Mouse (Mus musculus) kidney, adult 9 months (tissue): ENCODE results near the gene Ap1m1.

Source experiments
- DNase-seq: peaks from one replicate; pipeline ENCODE4 v3.0.0; 2022

The Ap1m1 gene

DNA sequence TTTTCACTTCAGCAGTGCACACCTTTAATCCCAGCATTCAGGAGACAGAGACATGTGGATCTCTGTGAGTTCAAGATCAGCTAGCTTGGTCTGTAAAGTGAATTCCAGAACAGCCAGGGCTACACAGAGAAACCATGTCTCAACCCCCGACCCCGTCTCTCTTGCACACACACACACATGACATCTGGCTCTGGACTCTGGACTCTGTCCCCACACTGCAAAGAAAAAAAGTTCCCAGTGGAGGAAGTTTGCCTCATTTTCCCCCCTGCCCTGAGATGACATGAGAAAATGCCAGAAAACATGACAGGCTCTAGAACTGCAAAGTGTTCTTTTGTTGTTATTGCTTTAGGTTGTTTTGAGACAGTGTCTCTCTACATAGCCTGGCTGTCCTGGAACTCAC is 20.0 kb downstream of the Ap1m1 start:
- DNase-seq = no peak

DNA sequence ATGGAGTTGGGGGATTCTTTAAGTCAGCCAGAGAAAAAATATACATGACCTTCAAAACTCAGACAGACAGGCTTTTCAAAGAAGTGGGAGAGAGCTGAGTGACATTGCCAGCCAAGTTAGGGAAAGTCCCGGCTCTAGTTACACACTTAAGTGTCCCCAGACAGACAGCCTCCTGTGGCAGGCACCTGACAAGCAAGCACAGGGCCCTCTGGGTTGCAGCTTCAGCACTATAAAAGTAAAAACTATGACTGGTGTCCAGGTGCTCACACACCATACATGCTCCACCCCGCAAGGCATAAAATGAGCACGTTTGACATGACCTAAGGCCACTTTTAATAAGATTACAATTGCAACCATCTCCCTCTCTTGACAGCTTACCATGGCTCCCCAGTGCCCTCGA is 20.8 kb downstream of the Ap1m1 start:
- no peak for DNase-seq

DNA sequence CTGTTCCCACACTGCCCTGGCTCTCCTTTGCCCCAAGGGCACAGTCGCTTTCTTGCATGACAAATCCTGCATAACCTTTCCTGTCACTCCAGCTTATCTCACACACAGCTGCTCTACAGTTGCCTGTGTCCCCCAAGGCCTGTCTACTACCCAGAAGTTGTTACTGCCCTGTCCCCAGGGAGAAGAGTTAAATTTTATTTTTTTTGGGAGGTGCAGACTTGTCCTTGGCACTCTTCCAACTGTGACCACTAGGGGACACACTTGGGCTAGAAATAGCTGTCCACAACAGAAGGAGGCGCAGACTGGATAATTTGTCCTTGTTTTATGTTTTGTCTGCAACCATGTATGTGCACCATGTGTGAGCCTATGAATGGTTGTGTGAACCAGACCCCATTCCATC is 21.2 kb downstream of the Ap1m1 start:
- DNase-seq = peak; percentile 71

DNA sequence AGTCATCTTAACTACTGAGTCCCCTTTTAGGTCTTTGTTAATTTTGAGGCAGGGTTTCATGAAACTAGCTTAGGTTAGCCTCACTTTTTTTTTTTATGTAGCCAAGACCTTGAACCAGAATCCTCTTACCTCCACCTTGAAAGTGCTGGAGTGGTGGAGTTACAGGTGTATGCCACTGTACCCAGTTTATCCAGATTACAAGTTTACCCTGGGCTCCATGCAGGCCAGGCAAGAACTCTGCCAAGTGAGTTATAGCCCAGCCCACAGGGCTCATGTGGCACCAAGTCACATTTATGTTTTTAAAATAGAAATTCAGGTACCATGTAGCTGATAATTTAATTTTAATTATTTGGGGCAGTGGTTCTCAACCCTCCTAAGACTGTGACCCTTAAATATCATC is 21.6 kb downstream of the Ap1m1 start:
- no peak for DNase-seq

DNA sequence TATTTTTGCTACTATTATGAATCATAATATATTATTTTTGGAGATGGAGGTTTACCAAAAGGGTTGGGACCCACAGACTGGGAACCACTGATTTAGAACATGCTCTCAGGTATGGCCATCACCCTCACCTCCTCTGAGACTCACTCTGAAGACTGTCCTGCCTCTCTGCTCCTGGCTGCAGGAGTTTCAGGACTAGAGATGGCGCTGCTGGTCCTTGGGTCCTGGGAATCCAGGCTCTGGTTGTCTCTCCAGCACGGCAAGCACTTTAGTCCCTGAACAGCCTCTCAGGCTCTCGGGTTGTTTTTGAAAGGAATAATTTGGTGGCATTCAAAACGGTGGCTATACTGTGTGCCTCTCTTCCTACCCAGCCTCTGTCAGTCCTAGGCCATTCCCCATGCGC is 22.1 kb downstream of the Ap1m1 start:
- peak; percentile 31 for DNase-seq

DNA sequence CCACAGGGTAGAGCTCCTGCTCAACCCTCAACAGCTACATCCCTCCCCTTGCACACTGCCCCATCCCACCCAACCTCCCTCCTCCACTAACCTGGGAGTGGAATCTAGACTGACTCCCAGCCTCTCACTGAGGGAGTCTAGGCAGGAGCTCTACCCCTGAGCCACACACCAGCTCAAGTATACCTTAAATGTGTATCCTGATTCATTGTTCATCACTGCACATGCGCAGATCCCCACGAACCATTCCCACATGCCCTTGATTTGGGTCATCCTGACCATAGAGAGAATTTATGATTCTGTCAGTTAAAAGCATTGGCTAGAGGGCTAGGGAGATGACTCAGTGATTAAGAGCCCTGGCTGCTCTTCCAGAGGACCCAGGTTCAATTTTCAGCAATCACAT is 22.9 kb downstream of the Ap1m1 start:
- DNase-seq = no peak

DNA sequence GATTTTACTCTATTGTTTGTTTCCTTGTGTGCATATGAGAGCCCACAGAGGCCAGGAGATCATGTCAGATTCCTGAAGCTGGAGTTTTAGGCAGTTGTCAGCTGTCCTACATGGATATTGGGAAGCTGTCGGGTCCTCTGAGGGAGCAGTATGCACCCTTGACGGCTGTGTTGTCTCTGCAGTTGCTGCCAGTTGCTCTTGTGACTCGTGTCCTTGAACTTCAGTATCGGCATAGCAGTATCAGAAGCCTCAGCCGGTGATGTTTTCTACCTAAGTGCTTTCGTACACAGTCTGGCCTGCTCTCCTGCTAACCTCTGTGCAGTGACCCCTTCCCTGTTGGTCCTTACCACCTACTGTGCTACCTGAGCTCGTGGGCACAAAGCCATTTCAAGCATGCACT is 23.6 kb downstream of the Ap1m1 start:
- DNase-seq = no peak

DNA sequence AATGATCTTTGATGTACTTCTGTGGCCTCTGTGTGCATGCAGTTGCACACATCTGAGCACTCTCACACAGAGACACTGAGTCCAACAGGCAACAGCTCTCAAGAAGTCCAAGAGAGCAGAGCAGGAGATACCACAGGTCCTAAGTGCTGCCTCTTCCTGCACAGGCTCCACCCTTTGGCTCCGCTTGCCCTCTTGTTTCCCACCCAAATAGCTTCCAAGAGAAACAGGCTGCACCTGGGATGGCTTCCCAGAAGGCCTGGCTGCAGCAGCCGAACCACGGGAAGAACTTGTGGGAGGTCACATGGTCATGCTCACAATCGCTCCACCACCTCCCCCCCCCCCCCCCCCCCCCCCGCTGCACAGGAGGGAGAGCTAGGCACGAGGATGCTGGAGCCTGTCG is 25.5 kb downstream of the Ap1m1 start:
- peak; percentile 64 for DNase-seq

DNA sequence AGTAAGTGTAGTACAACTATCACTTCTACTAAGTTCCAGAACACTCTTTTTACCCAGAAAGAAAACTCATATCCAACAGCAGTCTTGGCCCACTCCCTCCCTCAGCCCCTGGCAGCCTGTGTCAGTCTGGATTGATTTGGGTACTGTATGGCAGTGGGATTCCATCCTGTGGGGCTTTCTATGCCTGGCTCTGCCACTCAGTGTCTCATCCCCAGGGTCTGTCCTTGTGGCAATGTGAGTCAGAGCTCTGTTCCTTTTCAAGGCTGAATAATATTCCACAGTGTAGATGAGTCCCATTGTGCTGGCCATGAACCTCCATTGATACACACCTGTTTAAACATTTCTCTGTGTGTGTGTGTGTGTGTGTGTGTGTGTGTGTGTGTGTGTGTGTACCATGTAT is 26.9 kb downstream of the Ap1m1 start:
- no peak for DNase-seq

DNA sequence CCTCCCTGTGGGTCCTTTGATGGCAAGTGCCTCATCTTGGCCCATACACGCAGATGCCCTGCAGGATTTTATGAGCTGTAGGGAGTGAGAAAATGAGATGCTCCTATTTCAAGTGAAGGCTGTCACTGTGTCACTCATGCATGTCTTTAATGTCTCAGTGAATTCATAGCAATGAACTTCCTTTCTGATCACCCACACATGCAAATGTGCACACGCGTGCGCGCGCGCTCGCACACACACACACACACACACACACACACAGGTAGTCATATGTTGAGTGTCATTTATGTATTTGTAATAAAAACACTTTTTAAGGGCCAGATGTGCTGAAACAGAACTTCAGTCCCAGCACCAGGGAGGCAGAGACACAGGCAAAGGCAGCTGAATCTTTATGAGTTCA is 27.3 kb downstream of the Ap1m1 start:
- no peak for DNase-seq

DNA sequence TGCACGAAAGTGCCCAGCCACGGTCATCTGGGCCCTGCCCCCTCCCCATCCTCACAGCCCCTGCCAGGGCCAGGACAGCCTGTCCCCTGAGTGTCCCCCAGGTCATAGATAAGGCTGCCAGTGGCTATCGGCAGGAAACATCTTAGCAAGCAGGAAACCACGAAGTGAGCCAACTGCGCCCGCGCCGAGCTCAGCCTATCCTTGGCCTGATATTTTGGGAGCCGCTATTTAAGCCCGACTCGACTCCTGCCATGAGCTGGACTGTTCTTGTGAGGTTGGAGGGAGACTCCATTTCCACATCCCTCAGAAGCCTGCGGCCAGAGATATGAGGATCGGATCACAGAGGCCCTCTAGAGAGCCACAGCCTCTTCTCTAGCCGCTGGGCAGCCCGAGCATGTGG is 28.5 kb downstream of the Ap1m1 start:
- peak; percentile 86 for DNase-seq

DNA sequence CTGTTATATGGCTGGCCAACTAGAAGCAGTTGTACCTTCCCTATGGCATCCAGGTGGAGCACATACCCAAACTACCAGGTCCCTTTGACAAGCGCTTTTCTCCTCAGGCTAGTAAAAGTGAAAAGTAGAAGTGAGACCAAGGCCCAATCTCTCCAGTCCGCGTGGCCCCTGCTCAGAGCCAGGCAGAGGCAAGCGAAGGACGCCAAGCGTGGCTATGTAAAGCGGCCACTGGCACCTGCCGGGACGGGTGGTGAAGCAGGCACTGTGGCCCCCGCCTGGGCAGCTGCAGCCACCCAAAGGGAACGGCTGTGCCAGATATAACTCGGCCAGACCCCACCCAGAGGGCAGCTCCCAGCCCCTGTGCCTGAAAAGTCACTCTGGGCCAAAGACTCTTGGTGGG is 30.8 kb downstream of the Ap1m1 start:
- DNase-seq = no peak

DNA sequence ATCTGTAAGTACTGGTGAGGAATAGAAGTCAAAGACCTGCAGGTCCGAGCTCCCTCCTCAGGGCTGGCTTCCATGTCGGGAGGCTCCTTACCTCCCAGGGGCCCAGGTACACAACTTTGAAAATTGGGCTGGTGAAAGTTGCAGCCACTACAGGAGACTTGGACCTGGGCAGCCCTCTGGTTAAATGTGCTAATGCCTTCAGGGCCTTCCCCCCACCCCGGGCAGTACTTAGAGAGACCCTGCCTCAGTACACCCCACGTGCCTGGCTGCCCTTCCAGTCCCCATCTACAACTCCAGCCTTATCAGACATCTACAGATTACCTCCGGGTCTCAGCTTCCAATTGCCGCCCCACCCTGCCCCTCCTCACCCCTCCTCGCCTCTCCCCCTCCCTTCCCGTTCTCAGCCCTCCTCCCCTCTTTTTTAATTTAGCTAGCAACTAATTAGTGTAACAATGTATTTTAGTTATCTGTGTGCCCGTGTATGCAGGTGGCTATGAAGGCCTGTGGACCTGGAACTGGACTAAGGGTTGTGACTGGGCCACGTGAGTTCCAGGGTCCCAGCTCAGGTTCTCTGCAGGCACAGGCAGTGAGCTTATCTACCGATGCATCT is 31.3 kb downstream of the Ap1m1 start:
- DNase-seq = no peak

DNA sequence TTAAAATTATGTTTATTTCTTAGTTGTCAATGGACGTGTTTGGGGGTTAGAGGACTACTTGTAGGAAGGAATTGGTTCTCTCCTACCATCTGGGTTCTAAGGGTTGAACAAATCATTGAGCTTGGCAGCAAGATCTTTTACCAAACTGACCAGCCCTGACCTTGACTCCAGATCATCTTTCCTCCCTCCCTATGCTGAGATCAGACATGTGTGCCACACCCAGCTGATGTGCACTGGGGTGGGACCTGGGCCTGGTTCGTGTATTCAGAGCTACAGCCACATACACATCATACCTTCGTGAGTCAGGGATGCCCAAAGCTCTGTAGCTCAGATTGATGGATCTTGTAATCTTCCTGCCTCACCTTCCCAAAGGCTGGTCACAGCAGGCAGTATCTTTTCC is 31.9 kb downstream of the Ap1m1 start:
- DNase-seq = no peak

DNA sequence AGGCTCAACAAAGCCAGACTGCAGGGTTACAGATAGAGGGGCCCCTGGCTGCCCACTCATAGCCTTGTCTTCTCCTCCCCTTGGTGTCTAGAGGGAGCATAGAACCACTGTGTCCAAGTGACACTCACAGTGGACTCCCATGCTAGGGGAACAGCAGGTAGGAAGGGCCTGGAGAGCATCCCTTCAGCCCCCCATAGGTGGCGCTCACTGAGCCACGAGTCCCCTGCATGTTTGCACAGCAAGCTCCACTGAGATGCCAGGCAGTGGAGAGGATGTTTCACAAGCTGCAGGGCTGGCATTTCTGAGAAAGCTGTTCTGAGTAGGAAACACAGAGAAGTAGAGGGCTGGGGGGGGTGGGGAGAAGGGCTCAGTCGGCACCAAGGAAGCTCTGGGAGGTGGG is 32.5 kb downstream of the Ap1m1 start:
- peak; percentile 62 for DNase-seq

DNA sequence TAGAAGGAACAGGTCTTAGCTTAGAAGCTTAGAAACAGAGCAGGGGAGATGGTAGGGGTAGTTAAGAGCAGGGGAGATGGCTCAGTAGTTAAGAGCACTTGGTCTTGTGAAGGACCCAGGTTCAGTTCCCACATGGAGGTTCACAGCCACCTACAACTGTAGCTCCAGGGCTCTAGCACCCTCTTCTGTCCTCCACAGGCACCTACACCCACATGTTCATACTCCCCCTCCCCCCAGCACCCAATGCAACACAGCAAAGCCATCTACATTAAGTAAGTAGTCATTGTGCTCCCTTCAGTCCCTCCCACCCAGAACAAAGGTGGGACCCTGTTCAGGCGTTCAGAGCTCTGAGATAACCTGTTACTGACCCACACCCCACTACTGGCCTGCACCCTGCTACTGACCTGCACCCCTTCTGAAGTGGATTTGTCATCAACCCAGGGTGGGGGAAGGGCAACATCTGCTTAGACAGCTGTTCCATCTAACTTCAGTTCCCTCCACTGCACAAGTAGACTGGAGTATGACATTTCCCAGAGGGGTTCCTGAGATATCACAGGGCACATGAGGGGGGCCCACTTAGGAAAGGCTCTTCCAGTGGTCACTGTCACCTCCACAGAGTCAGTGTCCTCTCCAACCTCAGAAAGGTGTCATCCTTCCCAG is 33.4 kb downstream of the Ap1m1 start:
- no peak for DNase-seq

DNA sequence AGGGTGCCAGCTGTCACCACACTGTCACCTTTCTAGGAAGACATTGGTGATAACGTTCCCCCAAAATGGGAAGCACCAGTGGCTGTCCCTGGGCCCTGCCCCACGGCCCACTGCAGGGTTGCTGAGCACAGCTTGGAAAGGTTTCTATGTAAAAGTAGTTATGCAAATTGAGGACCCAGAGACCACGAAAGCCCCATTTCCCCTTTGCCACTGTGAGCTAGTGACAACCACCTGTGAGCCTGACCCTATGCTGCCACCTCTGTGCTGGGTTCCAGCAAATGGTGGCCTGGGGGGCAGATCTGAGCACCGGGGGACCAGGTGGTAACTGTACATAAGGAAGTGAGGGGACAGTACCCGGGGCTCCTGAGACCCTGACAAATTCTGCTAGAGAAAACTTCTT is 34.0 kb downstream of the Ap1m1 start:
- no peak for DNase-seq

DNA sequence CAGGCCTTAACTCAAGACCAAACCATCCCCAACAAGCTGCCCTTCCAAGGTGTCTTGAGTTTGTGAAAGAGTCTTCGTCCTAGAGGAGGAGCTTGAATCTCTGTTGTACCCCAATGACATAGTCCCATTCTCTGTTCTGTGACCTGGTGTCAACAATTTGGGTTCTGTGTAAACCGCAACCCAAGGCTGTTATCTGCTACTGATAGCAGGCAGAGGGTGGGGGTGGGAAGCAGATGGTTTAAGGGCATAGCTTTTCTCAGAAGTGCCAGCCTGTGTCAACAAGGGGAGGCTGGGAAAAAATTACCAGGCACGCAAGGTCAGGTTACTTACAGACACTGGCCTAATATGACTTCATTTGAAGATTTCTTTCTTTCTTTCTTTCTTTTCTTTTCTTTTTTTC is 37.4 kb downstream of the Ap1m1 start:
- no peak for DNase-seq

DNA sequence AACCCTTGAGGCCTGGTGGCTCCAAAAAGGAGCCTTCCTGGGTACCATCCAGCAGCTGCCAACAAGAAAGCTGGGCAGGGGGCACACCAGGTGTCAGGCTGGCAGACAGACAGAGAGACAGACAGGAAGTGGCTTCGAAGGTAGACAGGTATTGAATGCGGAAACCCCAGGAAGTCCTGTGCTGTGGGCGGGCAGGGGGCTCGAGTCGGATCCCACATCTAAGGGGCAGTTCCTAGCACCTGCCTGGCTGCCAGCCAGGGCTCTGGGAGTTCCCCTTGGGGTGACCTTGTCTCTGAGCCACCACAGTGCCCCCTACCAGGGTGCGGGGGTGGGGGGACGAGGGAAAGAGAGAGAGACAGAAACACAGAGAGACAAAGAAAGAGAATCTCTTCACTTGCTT is 39.3 kb downstream of the Ap1m1 start:
- DNase-seq = no peak

DNA sequence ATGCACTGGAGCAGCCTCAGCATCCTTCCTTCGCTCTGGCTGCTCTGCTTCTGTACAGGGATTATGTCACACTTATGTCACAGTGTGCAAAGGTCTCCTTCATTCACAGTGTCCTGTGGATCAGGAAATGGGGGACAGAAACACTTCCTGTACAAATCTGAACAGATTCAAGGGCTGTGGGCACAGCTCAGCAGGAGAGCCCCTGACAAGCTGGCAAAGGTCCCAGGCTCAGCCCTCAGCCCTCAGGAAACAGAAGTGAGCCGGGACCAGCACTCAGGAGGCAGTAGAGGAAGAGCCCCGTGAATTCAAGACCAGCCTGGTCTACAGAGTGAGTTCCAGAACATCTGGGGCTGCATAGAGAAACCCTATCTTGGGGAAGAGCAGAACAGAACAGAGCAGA is 41.8 kb downstream of the Ap1m1 start:
- DNase-seq = peak; percentile 60

DNA sequence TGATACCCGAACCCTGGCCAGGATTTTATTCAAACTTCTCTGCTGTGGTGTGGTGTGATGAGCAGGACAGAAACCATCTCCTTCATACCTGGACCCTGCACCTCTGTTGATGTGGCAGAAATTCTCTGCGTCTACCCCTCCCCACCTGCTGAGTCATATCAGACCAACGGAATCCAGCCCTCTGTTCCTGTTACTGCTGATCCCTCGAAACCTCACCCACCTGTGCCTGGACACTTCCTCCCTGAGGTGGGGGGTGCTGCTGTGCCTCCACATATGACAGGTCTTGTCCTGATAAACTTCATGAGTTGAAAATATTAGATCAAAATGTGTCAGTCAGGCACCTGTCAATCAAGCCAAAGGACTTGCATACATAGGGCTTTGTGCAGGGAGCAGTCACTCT is 45.5 kb downstream of the Ap1m1 start:
- DNase-seq = no peak

DNA sequence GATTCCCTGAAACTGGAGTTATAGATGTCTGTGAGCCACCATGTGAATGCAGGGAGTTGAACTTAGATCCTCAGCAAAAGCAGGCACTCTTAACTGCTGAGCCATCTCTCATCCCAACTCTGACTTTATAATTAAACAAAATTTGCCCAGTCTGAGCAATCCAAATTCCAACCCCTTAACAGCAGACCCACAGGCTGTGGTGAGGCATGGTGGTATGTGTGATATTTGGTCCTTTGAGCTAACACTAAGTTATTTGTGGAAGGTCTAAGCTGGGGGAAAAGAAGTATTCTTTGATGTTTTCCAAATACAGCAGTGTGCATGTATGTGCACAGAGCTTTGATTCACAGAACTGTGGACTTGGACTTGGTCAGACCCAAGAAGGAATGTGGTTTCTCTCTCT is 49.2 kb downstream of the Ap1m1 start:
- no peak for DNase-seq

DNA sequence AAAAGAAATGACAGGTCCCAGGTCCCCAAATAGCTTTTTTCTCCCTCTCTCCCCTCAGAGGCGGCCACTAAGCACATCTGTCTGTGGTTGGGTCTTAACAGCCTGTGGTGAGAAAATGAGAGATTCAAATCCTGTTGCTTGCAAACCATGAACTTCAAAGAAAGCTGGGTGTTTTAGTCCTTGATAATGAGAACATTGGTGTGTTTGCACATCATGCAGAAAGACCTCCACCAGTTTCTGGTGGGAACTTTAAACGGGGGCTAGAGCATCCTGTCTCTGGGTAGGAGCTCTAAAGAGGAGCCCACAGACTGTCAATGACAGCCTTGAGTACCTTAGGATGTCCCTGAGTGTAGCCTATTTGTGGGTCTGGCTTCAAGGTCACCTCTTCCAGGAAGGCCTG is 51.3 kb downstream of the Ap1m1 start:
- DNase-seq = no peak

DNA sequence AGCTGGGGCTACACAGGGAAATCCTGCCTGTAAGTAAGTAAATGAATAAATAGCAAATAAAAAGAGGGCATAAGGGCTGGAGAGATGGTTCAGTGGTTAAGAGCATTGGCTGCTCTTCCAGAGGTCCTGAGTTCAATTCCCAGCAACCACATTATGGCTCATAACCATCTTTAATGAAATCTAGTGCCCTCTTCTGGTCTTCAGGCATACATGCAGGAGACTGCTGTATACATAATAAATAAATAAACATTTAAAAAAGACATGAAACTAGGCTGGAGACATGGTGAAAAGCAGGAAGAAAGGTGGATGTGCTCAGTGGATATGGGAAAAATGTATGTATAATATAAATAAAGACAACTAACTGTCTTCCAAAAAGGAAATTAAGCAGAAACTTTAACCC is 53.5 kb downstream of the Ap1m1 start:
- DNase-seq = no peak

DNA sequence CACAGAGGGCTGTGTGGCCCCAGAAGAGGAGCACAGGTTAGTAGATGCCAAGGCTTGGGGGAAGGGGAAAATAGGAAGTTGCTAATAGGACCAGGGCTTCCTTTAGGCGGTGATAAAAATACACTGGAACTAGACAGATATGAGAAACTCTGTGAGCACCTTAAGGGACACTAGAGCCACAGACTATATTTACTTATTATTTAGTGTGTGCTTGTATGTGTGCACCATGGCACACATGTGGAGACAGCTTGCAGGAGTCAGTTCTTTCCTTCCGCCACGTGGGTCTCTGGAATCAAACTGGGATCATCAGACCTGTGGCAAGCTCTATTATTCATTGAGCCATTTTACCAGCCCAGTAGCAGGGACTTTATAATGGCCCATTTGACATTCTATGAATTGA is 55.3 kb downstream of the Ap1m1 start:
- DNase-seq = no peak
